Mouse (Mus musculus): ENCODE results near the gene Fbxl12. TPM values are rescaled to one million over a fixed set of nuclear protein-coding genes. Genes with fewer than 3 reads are reported as not detected.

Fbxl12 gene
- polyA plus RNA-seq, 1 experiment from 2014 or later, result 15.3 TPM

DNA sequence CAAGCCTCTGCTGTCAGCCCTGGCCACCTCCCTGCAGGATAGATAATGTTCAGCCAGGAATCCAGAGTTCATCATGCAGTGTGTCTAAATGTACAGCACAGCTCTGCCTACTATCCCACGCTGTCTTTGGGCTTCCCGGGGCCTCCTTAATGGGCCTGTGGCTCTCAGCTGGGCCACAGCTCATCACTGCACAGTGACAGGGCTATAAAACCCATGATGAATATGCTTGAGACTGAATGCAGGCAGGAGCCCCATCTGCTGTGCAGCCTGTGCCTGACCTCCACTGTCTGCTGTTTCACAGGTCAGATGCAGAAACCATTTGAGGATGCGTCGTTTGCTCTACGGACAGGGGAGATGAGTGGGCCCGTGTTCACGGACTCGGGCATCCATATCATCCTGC is 18.3 kb upstream of the Fbxl12 start:
- WGBS, result 63% methylated on average over 8 of the region's 8 CpGs
- Histone ChIP-seq H3K4me2 (ENCODE audit: low read depth) (no peak overlapping the region), H3K27me3 (ENCODE audit: control insufficient read depth, insufficient read depth, low read length) (no peaks in the 10 kb centered on the region), H3K36me3 (ENCODE audit: control insufficient read depth, insufficient read depth, low read length) (peaks cover 13% of the 10 kb centered on the region), H3K9me3 (ENCODE audit: control insufficient read depth, low read length) (no peaks in the 10 kb centered on the region), H3K4me1 (ENCODE audit: control insufficient read depth, insufficient read depth, low read length) (peaks cover 44% of the 10 kb centered on the region), H3K27ac (ENCODE audit: low read depth, low read length) (peak overlapping the region; percentile 79), H3K4me3 (ENCODE audit: low read depth, low read length) (no peak overlapping the region), H3K9ac (ENCODE audit: low read length) (peak overlapping the region; percentile 14; the same call in 1 of the 2 replicates)
- DNase-seq (ENCODE audit: low spot score) (peak; percentile 63), ATAC-seq (ENCODE audit: insufficient read depth, low FRiP score, low TSS enrichment) (peak; percentile 73)

DNA sequence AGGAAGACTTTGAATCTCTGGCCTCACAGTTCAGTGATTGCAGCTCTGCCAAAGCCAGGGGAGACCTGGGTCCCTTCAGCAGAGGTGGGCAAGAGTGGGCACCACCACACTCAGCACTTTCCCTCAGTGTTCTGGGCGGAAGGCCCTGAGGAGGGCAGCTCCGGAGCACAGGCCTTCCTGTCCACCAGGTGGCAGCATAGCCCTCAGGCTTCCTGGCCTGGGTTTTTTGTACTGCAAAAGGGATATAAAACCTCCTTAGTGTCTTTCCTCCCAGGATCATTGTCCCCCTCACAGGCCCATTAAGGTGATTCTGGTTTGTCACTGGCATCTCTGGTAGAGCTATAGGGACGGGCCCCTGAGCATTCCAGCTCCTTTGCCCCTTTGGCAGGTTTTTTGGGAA is 17.8 kb upstream of the Fbxl12 start:
- H3K4me1 ChIP-seq (ENCODE audit: control insufficient read depth, insufficient read depth, low read length), result peaks cover 44% of the 10 kb centered on the region
- WGBS, result 52% methylated on average over 3 of the region's 3 CpGs
- H3K27me3 ChIP-seq (ENCODE audit: control insufficient read depth, insufficient read depth, low read length), result no peaks in the 10 kb centered on the region
- H3K36me3 ChIP-seq (ENCODE audit: control insufficient read depth, insufficient read depth, low read length), result peaks cover 17% of the 10 kb centered on the region
- H3K9ac ChIP-seq (ENCODE audit: low read length), result peak overlapping the region; percentile 14; the same call in 1 of the 2 replicates
- DNase-seq (ENCODE audit: low spot score) (peak; percentile 83), ATAC-seq (ENCODE audit: insufficient read depth, low FRiP score, low TSS enrichment) (peak; percentile 29; the same call in 1 of the 2 replicates)
- no peaks in the 10 kb centered on the region for H3K9me3 ChIP-seq (ENCODE audit: control insufficient read depth, low read length)
- H3K4me3 ChIP-seq (ENCODE audit: low read depth, low read length), result no peak overlapping the region
- no peak overlapping the region for H3K4me2 ChIP-seq (ENCODE audit: low read depth)
- H3K27ac ChIP-seq (ENCODE audit: low read depth, low read length), result peak overlapping the region; percentile 79

DNA sequence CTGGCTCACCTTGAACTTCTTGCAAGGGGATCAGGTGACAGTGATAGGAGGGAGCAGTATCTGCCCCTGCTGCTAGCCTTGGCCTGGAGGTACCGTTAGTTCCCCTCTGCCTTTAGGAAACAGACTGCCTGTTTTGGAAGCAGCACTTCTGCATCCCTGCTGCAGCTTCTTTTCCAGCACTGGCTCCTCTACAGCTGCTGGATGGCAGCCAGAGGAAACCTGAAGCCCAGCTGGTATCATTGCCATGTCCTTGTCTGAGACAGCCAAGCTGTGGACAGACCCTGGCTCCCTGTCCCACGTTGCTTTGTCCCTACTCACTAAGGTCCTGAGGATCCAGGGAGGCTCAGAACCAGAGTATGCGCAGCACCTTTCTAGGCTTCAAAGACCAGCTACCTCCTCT is 13.0 kb upstream of the Fbxl12 start:
- H3K36me3 ChIP-seq (ENCODE audit: control insufficient read depth, insufficient read depth, low read length), result peaks cover 28% of the 10 kb centered on the region
- H3K4me2 ChIP-seq (ENCODE audit: low read depth), result no peak overlapping the region
- DNase-seq (ENCODE audit: low spot score) (no peak), ATAC-seq (ENCODE audit: insufficient read depth, low FRiP score, low TSS enrichment) (no peak)
- peaks cover 10% of the 10 kb centered on the region for H3K4me1 ChIP-seq (ENCODE audit: control insufficient read depth, insufficient read depth, low read length)
- H3K27me3 ChIP-seq (ENCODE audit: control insufficient read depth, insufficient read depth, low read length), result no peaks in the 10 kb centered on the region
- no peak overlapping the region for H3K9ac ChIP-seq (ENCODE audit: low read length)
- H3K4me3 ChIP-seq (ENCODE audit: low read depth, low read length), result no peak overlapping the region
- H3K27ac ChIP-seq (ENCODE audit: low read depth, low read length), result no peak overlapping the region
- 96% methylated on average over 3 of the region's 3 CpGs for WGBS
- no peaks in the 10 kb centered on the region for H3K9me3 ChIP-seq (ENCODE audit: control insufficient read depth, low read length)

DNA sequence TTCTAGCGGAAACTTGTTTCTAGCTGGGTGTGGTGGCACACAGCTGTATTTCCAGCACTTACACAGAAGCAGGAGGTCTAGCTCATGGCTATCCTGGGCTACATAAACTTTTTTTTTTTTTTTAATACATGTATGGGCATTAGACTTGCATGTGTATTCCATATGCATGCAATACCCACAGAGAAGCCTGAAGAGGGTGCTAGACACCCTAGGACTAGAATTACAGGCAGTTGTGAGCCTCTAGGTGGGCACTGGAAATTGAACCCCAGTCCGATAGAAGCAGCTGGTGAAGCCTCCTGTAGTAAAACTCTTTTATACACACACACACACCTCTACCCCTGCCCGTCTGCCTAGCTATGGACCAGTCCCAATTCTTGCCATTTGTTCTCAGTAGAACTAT is 9.3 kb upstream of the Fbxl12 start:
- Histone ChIP-seq H3K9ac (ENCODE audit: low read length) (no peak overlapping the region), H3K9me3 (ENCODE audit: control insufficient read depth, low read length) (no peaks in the 10 kb centered on the region), H3K36me3 (ENCODE audit: control insufficient read depth, insufficient read depth, low read length) (peaks cover 25% of the 10 kb centered on the region), H3K27me3 (ENCODE audit: control insufficient read depth, insufficient read depth, low read length) (no peaks in the 10 kb centered on the region), H3K4me1 (ENCODE audit: control insufficient read depth, insufficient read depth, low read length) (peaks cover 5% of the 10 kb centered on the region), H3K27ac (ENCODE audit: low read depth, low read length) (no peak overlapping the region), H3K4me3 (ENCODE audit: low read depth, low read length) (0 out of 2 replicates have a peak overlapping the region, but pooled peaks have one; percentile 1), H3K4me2 (ENCODE audit: low read depth) (no peak overlapping the region)
- no peak for ATAC-seq (ENCODE audit: insufficient read depth, low FRiP score, low TSS enrichment)
- no peak for DNase-seq (ENCODE audit: low spot score)
- 94% methylated on average over 3 of the region's 3 CpGs for WGBS

DNA sequence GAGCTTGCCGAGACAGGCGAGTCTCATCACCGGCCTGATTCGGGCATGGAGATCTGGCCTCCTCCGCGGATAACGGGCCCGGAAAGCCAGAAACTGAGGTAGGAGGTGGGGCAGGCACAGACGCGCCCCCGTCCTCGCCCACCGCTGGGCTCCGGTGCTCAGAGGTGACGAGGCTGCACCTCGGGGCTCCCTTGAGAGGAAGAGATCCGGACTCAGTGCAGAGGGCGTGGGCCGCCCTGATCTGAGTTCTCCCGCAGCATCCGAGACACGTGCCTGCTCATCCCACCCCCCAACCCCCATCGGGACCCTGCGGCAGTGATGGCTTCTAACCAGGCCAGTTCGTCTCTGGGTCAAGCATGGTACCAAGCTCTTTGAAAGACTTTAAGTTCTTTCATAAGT is 7.7 kb upstream of the Fbxl12 start:
- H3K36me3 ChIP-seq (ENCODE audit: control insufficient read depth, insufficient read depth, low read length), result peaks cover 16% of the 10 kb centered on the region
- peak overlapping the region; percentile 93 for H3K4me3 ChIP-seq (ENCODE audit: low read depth, low read length)
- peak overlapping the region; percentile 59 for H3K4me2 ChIP-seq (ENCODE audit: low read depth)
- peak overlapping the region; percentile 66 for H3K9ac ChIP-seq (ENCODE audit: low read length)
- H3K4me1 ChIP-seq (ENCODE audit: control insufficient read depth, insufficient read depth, low read length), result peaks cover 5% of the 10 kb centered on the region
- no peaks in the 10 kb centered on the region for H3K9me3 ChIP-seq (ENCODE audit: control insufficient read depth, low read length)
- 0% methylated on average over 24 of the region's 25 CpGs for WGBS
- no peak overlapping the region for H3K27ac ChIP-seq (ENCODE audit: low read depth, low read length)
- H3K27me3 ChIP-seq (ENCODE audit: control insufficient read depth, insufficient read depth, low read length), result no peaks in the 10 kb centered on the region
- DNase-seq (ENCODE audit: low spot score), result no peak
- peak; percentile 22 for ATAC-seq (ENCODE audit: insufficient read depth, low FRiP score, low TSS enrichment)

DNA sequence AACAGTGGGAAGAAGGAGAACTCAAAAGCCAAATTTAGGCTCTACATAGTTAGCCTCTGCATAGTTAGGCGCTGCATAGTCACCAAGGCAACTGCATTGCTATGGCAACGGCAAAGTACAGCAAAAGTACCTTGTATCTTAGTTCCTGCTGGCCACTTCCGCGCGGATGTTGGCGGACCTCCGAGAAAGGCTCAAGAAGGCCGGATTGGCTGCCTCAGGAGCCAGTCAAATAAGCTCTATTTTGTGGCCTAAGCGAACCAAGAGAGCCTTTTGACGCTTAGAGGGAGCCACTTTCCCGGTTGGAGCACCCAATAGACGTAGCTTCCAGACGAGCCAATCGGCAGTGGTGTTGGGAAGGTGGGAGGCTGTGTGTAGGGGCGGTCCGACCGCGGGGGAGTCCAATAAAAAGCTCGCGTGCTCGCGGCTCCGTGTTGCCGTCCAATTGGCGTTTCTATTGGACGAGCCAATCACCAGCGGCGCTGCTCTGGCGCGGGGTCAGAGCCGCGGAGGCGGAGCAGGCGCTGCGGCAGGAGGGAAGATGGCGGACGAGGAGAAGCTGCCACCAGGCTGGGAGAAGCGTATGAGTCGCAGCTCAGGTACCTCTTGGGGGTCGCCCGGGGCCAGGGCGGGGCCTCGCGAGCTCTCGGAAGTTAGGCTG is 7.2 kb upstream of the Fbxl12 start, which contains the start of gene Pin1:
Gene Pin1 (plus strand): TSS at position 494 of the 658 bp plus-strand sequence.
- peak within 1 kb of the TSS; percentile 66 for H3K9ac ChIP-seq (ENCODE audit: low read length)
- H3K4me1 ChIP-seq (ENCODE audit: control insufficient read depth, insufficient read depth, low read length), result peaks cover 5% of the 10 kb centered on the region
- ATAC-seq (ENCODE audit: insufficient read depth, low FRiP score, low TSS enrichment), result peak; percentile 99
- H3K36me3 ChIP-seq (ENCODE audit: control insufficient read depth, insufficient read depth, low read length), result peaks cover 16% of the 10 kb centered on the region
- no peak within 1 kb of the TSS; the same call in 1 of the 2 replicates for H3K27ac ChIP-seq (ENCODE audit: low read depth, low read length)
- H3K4me3 ChIP-seq (ENCODE audit: low read depth, low read length), result peak within 1 kb of the TSS; percentile 93
- H3K27me3 ChIP-seq (ENCODE audit: control insufficient read depth, insufficient read depth, low read length), result no peaks in the 10 kb centered on the region
- DNase-seq (ENCODE audit: low spot score), result peak; percentile 98
- H3K4me2 ChIP-seq (ENCODE audit: low read depth), result peak within 1 kb of the TSS; percentile 59
- WGBS, result under 1% methylated on average over 45 of the region's 45 CpGs
- H3K9me3 ChIP-seq (ENCODE audit: control insufficient read depth, low read length), result no peaks in the 10 kb centered on the region

DNA sequence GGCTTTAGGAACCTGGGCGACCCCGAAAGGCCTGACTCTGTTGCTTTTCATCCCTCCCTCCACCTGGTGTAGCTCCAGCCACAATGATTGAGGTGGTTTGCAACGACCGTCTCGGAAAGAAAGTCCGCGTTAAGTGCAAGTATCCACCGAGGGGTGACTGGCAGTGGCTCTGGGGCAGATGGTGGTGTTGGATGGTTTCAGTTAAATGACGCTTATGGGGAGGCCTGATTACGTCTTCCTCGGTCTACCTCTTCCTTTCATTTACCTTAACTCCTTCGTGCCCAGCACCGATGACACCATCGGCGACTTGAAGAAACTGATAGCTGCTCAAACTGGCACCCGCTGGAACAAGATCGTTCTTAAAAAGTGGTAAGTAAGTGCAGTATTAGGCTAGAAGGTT is 554 bp upstream of the Fbxl12 start:
- no peak overlapping the region for H3K27ac ChIP-seq (ENCODE audit: low read depth, low read length)
- H3K27me3 ChIP-seq (ENCODE audit: control insufficient read depth, insufficient read depth, low read length), result no peaks in the 10 kb centered on the region
- no peaks in the 10 kb centered on the region for H3K9me3 ChIP-seq (ENCODE audit: control insufficient read depth, low read length)
- H3K4me1 ChIP-seq (ENCODE audit: control insufficient read depth, insufficient read depth, low read length), result peaks cover 18% of the 10 kb centered on the region
- DNase-seq (ENCODE audit: low spot score), result no peak
- 0 out of 2 replicates have a peak, but pooled peaks cover 2% of the 10 kb centered on the region for H3K36me3 ChIP-seq (ENCODE audit: control insufficient read depth, insufficient read depth, low read length)
- peak overlapping the region; percentile 97 for H3K4me2 ChIP-seq (ENCODE audit: low read depth)
- H3K4me3 ChIP-seq (ENCODE audit: low read depth, low read length), result peak overlapping the region; percentile 50
- WGBS, result 5% methylated on average over 17 of the region's 17 CpGs
- no peak for ATAC-seq (ENCODE audit: insufficient read depth, low FRiP score, low TSS enrichment)
- peak overlapping the region; percentile 65 for H3K9ac ChIP-seq (ENCODE audit: low read length)

DNA sequence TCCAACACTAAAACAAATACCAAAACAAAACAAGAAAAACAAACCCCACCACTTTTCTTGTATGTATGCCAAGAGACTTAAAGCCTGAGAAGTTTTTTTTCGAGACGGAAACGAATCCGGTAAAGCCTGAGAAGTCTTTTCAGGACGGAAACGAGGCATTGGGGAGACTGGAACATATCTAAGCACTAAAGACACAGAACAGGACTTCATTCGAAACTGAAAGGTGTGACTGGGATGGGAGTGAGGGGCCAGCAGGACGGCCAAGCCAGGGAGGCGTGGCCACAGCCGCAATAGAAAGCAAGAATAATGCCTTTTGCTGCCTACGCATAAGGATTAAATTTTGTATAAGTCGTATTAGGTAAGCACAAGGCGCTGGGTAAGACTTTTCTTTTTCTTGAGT is 786 bp downstream of the Fbxl12 start:
- 13% methylated on average over 13 of the region's 13 CpGs for WGBS
- H3K4me2 ChIP-seq (ENCODE audit: low read depth), result peak overlapping the region; percentile 97
- DNase-seq (ENCODE audit: low spot score), result no peak
- H3K36me3 ChIP-seq (ENCODE audit: control insufficient read depth, insufficient read depth, low read length), result 0 out of 2 replicates have a peak, but pooled peaks cover 3% of the 10 kb centered on the region
- peak overlapping the region; percentile 50 for H3K4me3 ChIP-seq (ENCODE audit: low read depth, low read length)
- H3K9me3 ChIP-seq (ENCODE audit: control insufficient read depth, low read length), result no peaks in the 10 kb centered on the region
- no peak for ATAC-seq (ENCODE audit: insufficient read depth, low FRiP score, low TSS enrichment)
- peak overlapping the region; percentile 36; the same call in 1 of the 2 replicates for H3K27ac ChIP-seq (ENCODE audit: low read depth, low read length)
- H3K4me1 ChIP-seq (ENCODE audit: control insufficient read depth, insufficient read depth, low read length), result peaks cover 18% of the 10 kb centered on the region
- H3K9ac ChIP-seq (ENCODE audit: low read length), result peak overlapping the region; percentile 65
- no peaks in the 10 kb centered on the region for H3K27me3 ChIP-seq (ENCODE audit: control insufficient read depth, insufficient read depth, low read length)

Data from neural tube, embryonic 11.5 days (tissue).